Mouse (Mus musculus) forebrain, embryonic 15.5 days (tissue): ENCODE measurements around the gene Ippk. TPM values are rescaled to one million over a fixed set of nuclear protein-coding genes. Genes with fewer than 3 reads are reported as not detected.

Experiments used
- ATAC-seq: fragments of 200-750 bp; cut with Nextera tagmentation; replicated peaks from 2 replicates; pipeline ENCODE4 v1.8.0; 2017; ENCODE audit warnings: mild to moderate bottlenecking, moderate TSS enrichment, moderate library complexity
- H3K27ac ChIP-seq: fragments of 300-500 bp; sonication (generic); replicated peaks from 2 replicates; pipeline ENCODE4 v1.5.1; 2015; ENCODE audit warnings: mild to moderate bottlenecking, inconsistent platforms
- H3K27me3 ChIP-seq: fragments of 300-500 bp; sonication (generic); 2 replicates; pipeline ENCODE4 v1.6.1; 2015; ENCODE audit warnings: inconsistent platforms
- H3K36me3 ChIP-seq: fragments of 300-500 bp; sonication (generic); 2 replicates; pipeline ENCODE4 v1.6.1; 2015; ENCODE audit warnings: mild to moderate bottlenecking, inconsistent platforms
- H3K4me1 ChIP-seq: fragments of 300-500 bp; sonication (generic); 2 replicates; pipeline ENCODE4 v1.6.1; 2015; ENCODE audit warnings: inconsistent platforms
- H3K4me2 ChIP-seq: fragments of 300-500 bp; sonication (generic); replicated peaks from 2 replicates; pipeline ENCODE4 v1.6.1; 2015; ENCODE audit warnings: mild to moderate bottlenecking, inconsistent platforms
- H3K4me3 ChIP-seq: fragments of 300-500 bp; sonication (generic); 2 replicates; pipeline ENCODE4 v1.5.1; 2015; ENCODE audit warnings: mild to moderate bottlenecking, inconsistent platforms
- H3K9ac ChIP-seq: fragments of 300-500 bp; sonication (generic); replicated peaks from 2 replicates; pipeline ENCODE4 v1.6.1; 2015; ENCODE audit warnings: mild to moderate bottlenecking, inconsistent platforms
- H3K9me3 ChIP-seq: fragments of 300-500 bp; sonication (generic); 2 replicates; pipeline ENCODE4 v1.6.1; 2016; ENCODE audit warnings: inconsistent platforms
- WGBS: fragments of 180-500 bp; shearing (Covaris S2); methylation state at CpG from one replicate; pipeline ENCODE4 v1.1.7; 2015; ENCODE audit warnings: mixed read lengths; 5-methylcytosine and 5-hydroxymethylcytosine counted together
- polyA plus RNA-seq: library from polyadenylated mRNA; unstranded; fragments of >200 nt; fragmentation: Nextera tagmentation; extraction: Ambion mirVana; gene quantifications from 2 replicates; pipeline ENCODE4 v1.2.1, GENCODE M21; 2015

The Ippk gene
- polyA plus RNA-seq, 1 experiment from 2014 or later, result 15.9 TPM

DNA sequence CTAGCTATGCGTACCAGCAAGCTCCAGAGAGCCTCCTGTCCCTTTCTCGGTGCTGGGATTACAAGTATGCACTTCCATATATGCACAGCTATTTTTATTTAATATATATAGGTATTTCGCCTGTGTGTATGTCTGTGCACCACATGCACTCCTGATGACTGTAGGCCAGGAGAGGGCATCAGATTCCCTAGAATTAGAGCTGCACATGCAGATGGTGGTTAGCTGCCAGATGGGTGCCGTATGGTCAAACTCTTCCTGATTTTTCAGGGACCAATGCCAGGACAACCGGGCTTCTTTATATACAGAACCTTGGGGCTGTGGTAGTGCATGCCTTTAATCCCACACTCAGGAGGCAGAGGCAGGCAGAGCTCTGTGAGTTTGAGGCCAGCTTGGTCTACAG is 48.0 kb downstream of the Ippk start:
- no peak for ATAC-seq
- Histone ChIP-seq H3K27me3 (no peaks in the 10 kb centered on the region), H3K4me3 (no peak overlapping the region), H3K27ac (no peak overlapping the region), H3K4me2 (no peak overlapping the region), H3K36me3 (peaks cover 11% of the 10 kb centered on the region), H3K9ac (no peak overlapping the region), H3K9me3 (no peaks in the 10 kb centered on the region), H3K4me1 (no peaks in the 10 kb centered on the region)
- 77% methylated on average over 5 of the region's 5 CpGs for WGBS

DNA sequence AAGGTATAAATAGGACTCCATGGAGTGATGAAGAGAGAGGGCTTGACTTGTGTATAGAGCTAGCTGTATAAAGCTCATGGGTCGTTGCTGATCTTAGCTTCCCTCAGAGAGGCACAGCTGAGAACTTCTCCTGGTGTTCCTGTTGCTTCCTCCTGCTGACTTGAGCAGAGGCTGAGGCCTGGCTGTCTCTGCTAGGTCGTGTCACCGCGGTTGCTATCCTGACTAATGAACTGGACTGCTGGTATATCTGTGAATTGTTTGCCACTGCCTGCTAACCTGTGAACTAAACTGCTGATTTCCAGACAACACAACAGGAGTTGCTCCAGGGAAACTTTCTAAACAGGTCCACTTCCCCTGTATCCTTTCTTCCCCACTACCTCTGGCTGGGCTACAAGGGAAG is 49.3 kb downstream of the Ippk start:
- no peak overlapping the region for H3K4me3 ChIP-seq
- ATAC-seq, result no peak
- no peaks in the 10 kb centered on the region for H3K4me1 ChIP-seq
- no peak overlapping the region for H3K4me2 ChIP-seq
- no peak overlapping the region for H3K9ac ChIP-seq
- WGBS, result 91% methylated on average over 4 of the region's 4 CpGs
- H3K27me3 ChIP-seq, result no peaks in the 10 kb centered on the region
- H3K27ac ChIP-seq, result no peak overlapping the region
- no peaks in the 10 kb centered on the region for H3K9me3 ChIP-seq
- H3K36me3 ChIP-seq, result no peaks in the 10 kb centered on the region; the same call in 1 of the 2 replicates

DNA sequence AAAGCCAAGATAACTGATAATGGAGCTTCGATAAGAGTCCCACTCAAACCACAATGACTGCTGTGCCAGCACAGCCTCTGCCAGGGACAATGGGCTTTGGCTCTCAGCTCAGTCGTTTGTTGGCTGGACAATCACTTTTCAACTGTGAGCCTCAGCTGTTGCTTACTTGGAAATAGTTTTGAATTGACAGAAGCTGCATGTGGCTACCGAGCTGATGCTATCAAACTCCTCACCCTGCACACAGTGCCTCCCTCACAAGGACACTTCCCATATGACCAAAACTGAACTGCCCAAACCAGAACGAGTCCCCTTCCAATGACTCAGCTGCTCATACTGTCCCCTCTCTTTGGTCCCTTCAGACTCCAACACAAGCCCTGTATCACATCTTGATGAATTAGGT is 49.8 kb downstream of the Ippk start:
- WGBS, result 56% methylated on average over 4 of the region's 4 CpGs
- H3K9me3 ChIP-seq, result no peaks in the 10 kb centered on the region
- no peak for ATAC-seq

DNA sequence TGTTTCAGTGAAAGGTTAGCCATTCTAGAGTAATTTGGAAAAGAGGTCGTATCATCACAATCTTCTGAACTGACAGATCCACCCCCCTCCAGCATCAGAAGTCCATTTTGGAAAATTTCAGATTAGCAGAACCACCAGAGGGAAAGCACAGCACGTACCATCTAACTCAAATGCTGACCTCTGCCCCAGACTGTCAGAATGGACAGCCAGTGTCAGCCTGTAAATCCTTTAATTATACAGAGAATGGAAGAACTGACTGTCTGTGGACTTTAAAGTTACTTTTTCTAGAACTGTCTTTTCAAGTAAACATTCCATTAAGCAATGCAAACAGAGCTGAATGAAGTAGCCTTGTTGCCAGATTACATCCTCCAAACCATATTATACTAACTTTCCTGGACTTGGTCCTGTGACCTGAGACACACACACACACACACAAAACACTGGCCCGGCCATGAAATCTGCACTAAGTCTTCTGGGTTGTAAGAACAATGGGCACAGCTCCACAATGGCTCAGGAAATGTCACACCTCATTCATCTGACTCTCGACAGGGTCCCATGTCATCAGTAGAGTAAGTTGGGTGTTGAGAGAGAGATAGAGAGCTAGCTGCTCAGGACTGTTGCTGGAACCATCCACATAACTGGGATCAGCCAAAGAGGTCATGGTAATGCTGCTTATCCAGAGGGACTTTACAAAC is 51.1 kb downstream of the Ippk start:
- ATAC-seq, result no peak
- WGBS, result 76% methylated on average over 4 of the region's 4 CpGs
- Histone ChIP-seq H3K9ac (no peak overlapping the region), H3K4me3 (no peak overlapping the region), H3K36me3 (no peaks in the 10 kb centered on the region), H3K27me3 (no peaks in the 10 kb centered on the region), H3K9me3 (no peaks in the 10 kb centered on the region), H3K27ac (no peak overlapping the region), H3K4me2 (no peak overlapping the region), H3K4me1 (no peaks in the 10 kb centered on the region)

More for the DNA sequence above, 49.8 kb downstream of the Ippk start:
- H3K36me3 ChIP-seq, result no peaks in the 10 kb centered on the region
- H3K27ac ChIP-seq, result no peak overlapping the region
- no peaks in the 10 kb centered on the region for H3K27me3 ChIP-seq
- H3K4me2 ChIP-seq, result no peak overlapping the region
- H3K4me3 ChIP-seq, result no peak overlapping the region
- no peak overlapping the region for H3K9ac ChIP-seq
- no peaks in the 10 kb centered on the region for H3K4me1 ChIP-seq

DNA sequence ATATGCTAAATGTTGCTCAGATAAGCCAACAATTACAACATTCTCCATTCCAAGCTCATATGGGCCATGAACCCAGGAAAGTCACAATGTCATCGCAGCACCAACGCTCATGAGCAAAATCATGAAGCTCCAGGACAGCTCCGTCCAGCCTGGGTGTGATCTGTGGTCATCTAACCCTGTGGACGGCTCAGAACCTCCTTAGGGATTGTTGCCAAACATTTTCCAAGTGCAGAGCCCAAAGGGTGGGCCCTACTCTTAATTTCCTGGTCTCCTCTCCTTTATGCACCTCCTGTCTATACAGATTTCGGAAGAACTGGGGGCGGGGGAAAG is 51.6 kb downstream of the Ippk start:
- H3K4me2 ChIP-seq, result no peak overlapping the region
- whole genome bisulfite sequencing, result 92% methylated on average over 6 of the region's 6 CpGs
- H3K4me1 ChIP-seq, result no peaks in the 10 kb centered on the region
- H3K27me3 ChIP-seq, result no peaks in the 10 kb centered on the region
- no peak overlapping the region for H3K9ac ChIP-seq
- H3K9me3 ChIP-seq, result no peaks in the 10 kb centered on the region
- ATAC-seq, result no peak
- H3K27ac ChIP-seq, result no peak overlapping the region
- no peak overlapping the region for H3K4me3 ChIP-seq
- no peaks in the 10 kb centered on the region for H3K36me3 ChIP-seq

DNA sequence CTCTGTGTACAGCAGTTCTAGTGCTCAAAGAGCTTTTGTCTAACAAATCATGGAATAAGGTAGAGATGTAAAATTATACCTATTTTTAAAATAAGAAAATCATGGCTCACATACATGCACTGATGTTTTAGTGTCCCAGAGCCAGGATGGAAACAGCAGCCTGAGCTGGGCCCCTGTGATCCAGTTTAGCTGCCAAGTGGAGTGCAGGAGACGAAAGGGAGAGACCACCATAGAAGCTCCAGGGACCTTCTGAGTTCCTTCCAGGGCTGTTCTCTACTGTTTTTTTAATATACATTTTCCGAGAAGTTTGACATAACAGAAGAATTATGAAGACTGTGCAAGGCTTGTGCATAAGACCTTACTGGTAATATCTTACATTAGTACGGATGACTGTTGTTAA is 56.8 kb downstream of the Ippk start:
- no peak for ATAC-seq
- Histone ChIP-seq H3K9me3 (no peaks in the 10 kb centered on the region), H3K4me1 (peaks cover 14% of the 10 kb centered on the region), H3K27ac (no peak overlapping the region), H3K4me3 (no peak overlapping the region), H3K4me2 (no peak overlapping the region), H3K36me3 (no peaks in the 10 kb centered on the region), H3K27me3 (no peaks in the 10 kb centered on the region), H3K9ac (no peak overlapping the region)
- 89% methylated on average over 3 of the region's 3 CpGs for WGBS

DNA sequence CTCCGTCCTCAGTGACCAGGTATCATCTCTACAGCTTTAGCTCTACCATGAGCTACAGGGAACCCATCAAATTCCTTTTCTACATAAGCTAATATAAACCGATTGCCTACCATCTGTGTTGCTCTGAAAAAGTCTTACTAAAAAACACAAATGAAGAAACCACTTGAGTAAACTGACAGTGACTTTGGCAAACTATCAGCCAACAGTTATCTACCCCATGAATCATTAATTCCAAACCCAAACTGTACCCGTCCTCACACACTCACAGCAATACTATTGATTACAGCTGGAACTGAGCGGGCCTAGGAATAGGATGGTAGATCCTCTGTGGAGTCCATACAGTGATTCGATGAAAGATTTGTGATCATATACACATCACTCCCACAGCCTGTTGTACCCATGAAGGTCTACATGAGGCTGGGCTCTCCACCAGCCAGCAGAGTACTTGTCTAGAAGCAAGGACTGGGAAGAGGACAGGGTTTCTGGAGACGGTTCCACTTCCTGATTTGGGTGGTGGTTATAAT is 57.9 kb downstream of the Ippk start:
- ATAC-seq, result no peak
- Histone ChIP-seq H3K9me3 (no peaks in the 10 kb centered on the region), H3K4me1 (peaks cover 14% of the 10 kb centered on the region), H3K27me3 (no peaks in the 10 kb centered on the region), H3K4me2 (no peak overlapping the region), H3K9ac (no peak overlapping the region), H3K36me3 (no peaks in the 10 kb centered on the region), H3K4me3 (no peak overlapping the region), H3K27ac (no peak overlapping the region)
- WGBS, result 92% methylated on average over 6 of the region's 6 CpGs

DNA sequence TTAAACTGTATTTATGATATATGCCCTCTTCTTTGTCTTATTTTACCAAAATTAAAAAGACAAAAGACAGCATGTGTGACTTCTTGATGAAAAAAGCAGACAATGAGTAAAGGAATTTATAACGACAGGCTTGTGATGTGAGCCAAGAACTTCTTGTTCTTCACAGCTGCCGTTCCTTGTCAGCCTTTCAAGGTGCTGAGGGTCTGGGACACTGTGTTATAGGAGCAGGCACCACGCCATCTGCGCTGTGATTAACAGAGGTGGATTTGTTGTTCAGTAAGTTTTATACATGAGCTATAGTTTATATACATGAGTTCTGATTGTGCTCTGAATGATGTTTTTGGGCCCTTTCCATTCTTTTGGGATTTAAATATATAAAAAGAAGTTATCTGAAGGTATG is 58.4 kb downstream of the Ippk start:
- H3K27ac ChIP-seq, result no peak overlapping the region
- ATAC-seq, result no peak
- H3K4me3 ChIP-seq, result no peak overlapping the region
- no peaks in the 10 kb centered on the region for H3K36me3 ChIP-seq
- no peak overlapping the region for H3K9ac ChIP-seq
- no peaks in the 10 kb centered on the region for H3K9me3 ChIP-seq
- peaks cover 14% of the 10 kb centered on the region for H3K4me1 ChIP-seq
- no peak overlapping the region for H3K4me2 ChIP-seq
- no peaks in the 10 kb centered on the region for H3K27me3 ChIP-seq
- 61% methylated on average over 4 of the region's 4 CpGs for WGBS

DNA sequence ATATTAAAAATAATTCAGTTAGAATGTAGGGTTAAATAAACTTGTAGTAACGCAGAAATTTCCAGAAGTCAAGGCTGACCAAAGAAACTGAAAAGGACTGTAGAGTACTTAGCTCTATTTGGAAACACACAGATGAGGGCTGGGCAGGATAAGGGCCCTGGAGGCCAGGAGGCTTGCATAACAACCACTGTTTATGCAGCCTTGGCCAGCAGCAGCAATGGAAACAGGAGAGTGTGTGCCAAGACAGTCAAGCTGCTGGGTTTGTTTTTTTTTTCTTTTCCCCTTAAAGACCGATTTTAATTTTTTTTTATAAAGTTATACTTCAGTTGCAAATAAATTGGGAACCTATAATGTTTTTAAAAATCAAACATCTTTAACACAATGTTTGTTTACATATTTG is 59.0 kb downstream of the Ippk start:
- Histone ChIP-seq H3K27ac (no peak overlapping the region), H3K4me2 (no peak overlapping the region), H3K9ac (no peak overlapping the region), H3K4me3 (no peak overlapping the region), H3K36me3 (no peaks in the 10 kb centered on the region), H3K27me3 (no peaks in the 10 kb centered on the region), H3K9me3 (no peaks in the 10 kb centered on the region), H3K4me1 (peaks cover 14% of the 10 kb centered on the region)
- peak; percentile 70; the same call in 1 of the 2 replicates for ATAC-seq
- WGBS, result 56% methylated on average over 2 of the region's 2 CpGs

DNA sequence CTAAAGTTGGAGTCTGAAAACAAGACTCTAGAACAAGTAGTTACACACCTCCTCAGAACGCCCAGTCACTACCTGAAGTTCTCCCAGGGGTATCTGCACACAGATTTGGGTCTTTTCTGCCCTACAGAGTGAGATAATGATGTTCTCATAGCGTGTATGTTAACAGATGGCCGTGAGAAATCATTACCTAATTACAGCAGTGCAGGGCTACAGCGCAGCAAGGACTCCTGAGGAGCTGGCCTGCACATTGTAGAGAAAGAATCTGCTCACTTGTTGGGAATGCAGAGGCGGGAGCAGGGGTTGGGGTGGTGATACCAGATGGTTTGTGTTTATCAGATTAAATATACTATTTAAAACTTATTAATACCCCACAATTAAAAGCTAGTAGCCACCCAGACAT is 59.5 kb downstream of the Ippk start:
- Histone ChIP-seq H3K9me3 (no peaks in the 10 kb centered on the region), H3K4me1 (peaks cover 14% of the 10 kb centered on the region), H3K4me2 (no peak overlapping the region), H3K36me3 (no peaks in the 10 kb centered on the region), H3K9ac (no peak overlapping the region), H3K27ac (0 out of 2 replicates have a peak overlapping the region, but pooled peaks have one; percentile 19), H3K4me3 (no peak overlapping the region), H3K27me3 (no peaks in the 10 kb centered on the region)
- ATAC-seq, result no peak
- WGBS, result 40% methylated on average over 5 of the region's 5 CpGs

DNA sequence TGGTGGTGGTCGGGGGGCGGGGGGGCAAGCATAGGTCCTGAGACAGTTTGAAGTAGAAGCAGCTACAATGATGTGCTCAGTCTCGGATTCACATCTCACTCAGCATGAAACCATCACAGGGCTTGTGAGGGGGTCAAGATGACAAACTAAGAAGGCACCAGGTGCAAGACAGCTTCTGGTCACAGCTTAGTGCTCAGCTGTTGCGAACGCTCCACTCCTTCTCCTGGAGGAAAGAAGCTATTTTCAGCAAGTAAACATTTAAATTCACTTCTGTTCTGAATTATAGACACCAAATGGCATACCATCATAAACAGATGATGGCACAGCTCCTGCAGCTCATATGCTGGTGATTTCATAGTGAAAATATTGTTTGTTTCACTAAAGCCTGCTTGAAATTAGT is 64.3 kb downstream of the Ippk start:
- Histone ChIP-seq H3K27me3 (no peaks in the 10 kb centered on the region), H3K36me3 (no peaks in the 10 kb centered on the region), H3K4me1 (peaks cover 7% of the 10 kb centered on the region), H3K9me3 (no peaks in the 10 kb centered on the region), H3K4me3 (no peak overlapping the region), H3K4me2 (no peak overlapping the region), H3K9ac (no peak overlapping the region), H3K27ac (no peak overlapping the region)
- 80% methylated on average over 5 of the region's 5 CpGs for WGBS
- no peak for ATAC-seq

DNA sequence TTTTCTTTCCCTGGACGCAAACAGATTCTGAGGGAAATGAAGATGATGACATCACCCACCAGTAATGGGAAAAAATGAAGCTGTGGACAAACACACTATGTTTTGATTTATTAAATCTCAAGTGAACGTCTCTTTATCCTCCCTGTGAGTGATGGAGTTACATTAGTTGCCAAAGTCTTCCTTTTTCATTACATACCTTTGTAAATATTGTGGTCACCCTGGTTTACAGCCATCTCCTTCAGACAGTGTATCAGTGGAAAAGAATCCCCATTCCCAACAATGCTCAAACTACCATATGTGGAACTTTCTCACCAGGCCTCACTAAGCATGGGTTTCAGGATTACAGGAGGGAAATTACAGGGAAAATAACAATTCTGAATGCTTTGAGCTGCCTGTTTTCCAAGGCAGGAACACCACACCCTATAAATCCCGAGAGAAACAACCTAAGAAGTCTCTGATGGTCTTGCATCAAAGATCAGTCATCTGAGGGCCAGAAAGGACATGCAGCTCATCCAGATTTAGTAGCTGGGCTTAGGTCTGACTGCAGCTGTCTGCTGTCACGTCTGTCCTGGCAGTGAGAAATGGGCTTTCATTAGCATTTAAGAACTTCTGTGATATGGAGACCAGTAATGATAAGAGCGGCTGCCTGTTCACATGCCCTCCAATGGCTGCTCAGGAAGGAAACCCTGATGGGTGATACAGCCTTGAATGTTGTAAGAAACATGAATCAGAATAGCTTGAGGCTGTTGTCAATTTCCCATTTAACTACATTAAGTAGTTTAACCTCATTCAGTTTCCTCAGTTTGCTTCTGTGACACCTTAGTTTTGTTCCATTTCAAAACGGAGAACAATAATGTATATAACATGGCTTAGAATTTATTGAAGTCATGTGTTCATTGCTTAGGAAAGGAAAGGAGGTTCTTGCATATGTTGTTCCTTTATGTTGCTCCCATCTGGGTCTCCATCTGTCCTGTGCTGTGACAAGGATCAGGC is 71.6 kb downstream of the Ippk start, which contains the start of gene Tes3-ps:
Tes3-ps (plus strand) TSS at position 943 of the 993 bp plus-strand sequence.
- Histone ChIP-seq H3K36me3 (no peaks in the 10 kb centered on the region), H3K9ac (no peak within 1 kb of the TSS), H3K4me3 (no peak within 1 kb of the TSS), H3K27ac (no peak within 1 kb of the TSS), H3K27me3 (no peaks in the 10 kb centered on the region), H3K4me2 (no peak within 1 kb of the TSS), H3K4me1 (no peaks in the 10 kb centered on the region), H3K9me3 (no peaks in the 10 kb centered on the region)
- ATAC-seq, result no peak
- 80% methylated on average over 6 of the region's 6 CpGs for WGBS
